Mouse (Mus musculus) hindbrain, embryonic 15.5 days (tissue): ENCODE measurements around the gene Frmd4b. TPM values are rescaled to one million over a fixed set of nuclear protein-coding genes. Genes with fewer than 3 reads are reported as not detected.

Experiments used
- ATAC-seq: fragments of 200-750 bp; cut with Nextera tagmentation; 2 replicates; pipeline ENCODE4 v1.8.0; 2017; ENCODE audit warnings: low read depth, moderate number of reproducible peaks, moderate TSS enrichment; ENCODE audit not compliant: low FRiP score
- H3K27ac ChIP-seq: fragments of 300-500 bp; sonication (generic); replicated peaks from 2 replicates; pipeline ENCODE4 v1.5.1; 2015; ENCODE audit warnings: mild to moderate bottlenecking, inconsistent platforms
- H3K27me3 ChIP-seq: fragments of 300-500 bp; sonication (generic); 2 replicates; pipeline ENCODE4 v1.6.1; 2015; ENCODE audit warnings: control low read depth, inconsistent platforms
- H3K36me3 ChIP-seq: fragments of 300-500 bp; sonication (generic); 2 replicates; pipeline ENCODE4 v1.6.1; 2015; ENCODE audit warnings: control low read depth, inconsistent platforms
- H3K4me1 ChIP-seq: fragments of 300-500 bp; sonication (generic); replicated peaks from 2 replicates; pipeline ENCODE4 v1.6.1; 2015; ENCODE audit warnings: control low read depth, inconsistent platforms
- H3K4me2 ChIP-seq: fragments of 300-500 bp; sonication (generic); 2 replicates; pipeline ENCODE4 v1.6.1; 2015; ENCODE audit warnings: moderate library complexity, mild to moderate bottlenecking, inconsistent platforms
- H3K4me3 ChIP-seq: fragments of 300-500 bp; sonication (generic); 2 replicates; pipeline ENCODE4 v1.5.1; 2015; ENCODE audit warnings: mild to moderate bottlenecking, inconsistent platforms
- H3K9ac ChIP-seq: fragments of 300-500 bp; sonication (generic); 2 replicates; pipeline ENCODE4 v1.6.1; 2015; ENCODE audit warnings: inconsistent platforms
- H3K9me3 ChIP-seq: fragments of 300-500 bp; sonication (generic); 2 replicates; pipeline ENCODE4 v1.6.1; 2016; ENCODE audit warnings: control low read depth, inconsistent platforms
- WGBS: fragments of 180-500 bp; shearing (Covaris S2); methylation state at CpG from one replicate; pipeline ENCODE4 v1.1.7; 2015; 5-methylcytosine and 5-hydroxymethylcytosine counted together
- polyA plus RNA-seq: library from polyadenylated mRNA; unstranded; fragments of >200 nt; fragmentation: Nextera tagmentation; extraction: Ambion mirVana; gene quantifications from 2 replicates; pipeline ENCODE4 v1.2.1, GENCODE M21; 2015

Gene Frmd4b
- polyA plus RNA-seq, 1 experiment from 2014 or later: 22.7 TPM

DNA sequence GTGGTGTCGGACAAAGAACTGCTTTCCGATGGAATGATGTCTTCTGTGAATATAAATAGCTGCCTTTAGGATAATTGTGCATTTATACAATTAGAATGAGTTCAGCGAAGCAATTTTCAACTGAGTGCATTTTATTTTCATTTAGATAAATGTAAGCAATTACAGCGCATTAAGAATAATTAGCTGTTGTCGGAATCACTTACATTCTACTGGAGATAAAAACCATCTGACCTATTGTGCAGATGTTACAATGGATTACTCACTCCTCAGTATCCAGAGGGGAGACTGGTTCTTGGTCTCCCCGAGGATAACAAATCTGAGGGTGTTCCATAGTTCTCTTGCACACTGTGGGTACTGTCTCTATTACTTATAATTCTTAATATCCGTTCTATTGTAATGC, 315.0 kb downstream of the Frmd4b start:
- H3K36me3 ChIP-seq: peaks cover 15% of the 10 kb centered on the region

DNA sequence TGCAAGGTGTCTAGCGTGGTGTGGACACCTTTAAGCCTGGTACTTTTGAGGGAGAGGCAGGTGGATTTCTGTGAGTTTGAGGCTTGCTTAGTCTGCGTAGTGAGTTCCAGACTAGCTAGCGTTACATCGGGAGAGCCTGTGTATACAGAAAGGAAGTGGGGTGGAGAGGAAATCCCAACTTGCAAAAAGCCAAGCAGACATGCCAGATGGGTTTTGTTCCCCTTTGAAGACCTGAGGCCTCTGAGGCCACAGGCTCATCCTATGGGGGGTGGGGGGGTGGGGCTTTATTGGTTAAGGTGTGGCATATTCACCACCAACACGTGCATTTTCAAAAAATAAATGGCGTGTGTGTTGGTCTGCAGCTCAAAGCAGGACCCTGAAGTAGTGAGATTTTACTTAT, 316.7 kb downstream of the Frmd4b start:
- no peak for ATAC-seq
- 93% methylated on average over 6 of the region's 6 CpGs for WGBS

More for the DNA sequence above, 315.0 kb downstream of the Frmd4b start:
- Histone ChIP-seq H3K9me3 (no peaks in the 10 kb centered on the region), H3K4me2 (no peak overlapping the region), H3K27me3 (no peaks in the 10 kb centered on the region), H3K4me3 (no peak overlapping the region), H3K9ac (no peak overlapping the region), H3K27ac (0 out of 2 replicates have a peak overlapping the region, but pooled peaks have one; percentile 8), H3K4me1 (0 out of 2 replicates have a peak, but pooled peaks cover 4% of the 10 kb centered on the region)
- 68% methylated on average over 7 of the region's 7 CpGs for WGBS
- no peak for ATAC-seq

DNA sequence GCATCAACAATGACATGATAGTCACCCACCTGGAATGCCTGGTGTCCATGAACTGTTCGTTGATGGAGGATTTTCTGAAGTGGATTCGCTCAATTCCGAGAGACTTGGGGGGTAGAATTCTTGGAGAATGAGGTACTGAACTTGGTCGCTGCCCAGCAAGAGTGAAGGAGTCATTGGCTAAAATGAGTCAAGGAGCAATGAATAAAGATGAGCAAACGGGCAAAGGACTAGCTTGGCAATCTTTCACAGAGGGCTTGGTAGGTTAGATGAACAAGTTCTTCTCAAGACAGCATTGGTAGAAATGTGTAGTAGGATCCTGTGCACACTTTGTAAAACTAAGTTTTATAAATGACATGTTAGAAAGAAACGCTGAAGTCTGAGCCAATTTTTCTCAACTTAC, 317.2 kb downstream of the Frmd4b start:
- no peak for ATAC-seq
- H3K4me3 ChIP-seq: no peak overlapping the region
- no peaks in the 10 kb centered on the region for H3K9me3 ChIP-seq
- H3K4me2 ChIP-seq: no peak overlapping the region
- H3K27ac ChIP-seq: no peak overlapping the region
- H3K27me3 ChIP-seq: no peaks in the 10 kb centered on the region
- WGBS: 97% methylated on average over 6 of the region's 6 CpGs
- peaks cover 33% of the 10 kb centered on the region for H3K36me3 ChIP-seq
- H3K9ac ChIP-seq: no peak overlapping the region
- 0 out of 2 replicates have a peak, but pooled peaks cover 4% of the 10 kb centered on the region for H3K4me1 ChIP-seq

More for the DNA sequence above, 316.7 kb downstream of the Frmd4b start:
- Histone ChIP-seq H3K4me3 (no peak overlapping the region), H3K4me2 (no peak overlapping the region), H3K9ac (no peak overlapping the region), H3K9me3 (no peaks in the 10 kb centered on the region), H3K27me3 (no peaks in the 10 kb centered on the region), H3K27ac (no peak overlapping the region), H3K36me3 (peaks cover 28% of the 10 kb centered on the region), H3K4me1 (0 out of 2 replicates have a peak, but pooled peaks cover 4% of the 10 kb centered on the region)

GRCm38 (mm10) chr6:97297151-97297550, 320.2 kb downstream of the Frmd4b start:
- no peak overlapping the region for H3K27ac ChIP-seq
- H3K9me3 ChIP-seq: no peaks in the 10 kb centered on the region
- 88% methylated on average over 3 of the region's 3 CpGs for WGBS
- peaks cover 33% of the 10 kb centered on the region for H3K36me3 ChIP-seq
- no peak for ATAC-seq
- H3K4me3 ChIP-seq: no peak overlapping the region
- H3K27me3 ChIP-seq: no peaks in the 10 kb centered on the region
- no peaks in the 10 kb centered on the region for H3K4me1 ChIP-seq
- H3K9ac ChIP-seq: no peak overlapping the region
- H3K4me2 ChIP-seq: no peak overlapping the region

GRCm38 (mm10) chr6:97295866-97296527, 321.3 kb downstream of the Frmd4b start:
- H3K4me2 ChIP-seq: no peak overlapping the region
- peaks cover 33% of the 10 kb centered on the region for H3K36me3 ChIP-seq
- H3K4me3 ChIP-seq: no peak overlapping the region
- H3K9ac ChIP-seq: no peak overlapping the region
- no peaks in the 10 kb centered on the region for H3K4me1 ChIP-seq
- 94% methylated on average over 21 of the region's 21 CpGs for WGBS
- ATAC-seq: no peak
- no peaks in the 10 kb centered on the region for H3K9me3 ChIP-seq
- H3K27ac ChIP-seq: no peak overlapping the region
- no peaks in the 10 kb centered on the region for H3K27me3 ChIP-seq

GRCm38 (mm10) chr6:97295416-97295815, 321.9 kb downstream of the Frmd4b start:
- WGBS: 96% methylated on average over 9 of the region's 9 CpGs
- no peak overlapping the region for H3K4me3 ChIP-seq
- no peaks in the 10 kb centered on the region for H3K4me1 ChIP-seq
- H3K9me3 ChIP-seq: no peaks in the 10 kb centered on the region
- no peak for ATAC-seq
- no peak overlapping the region for H3K27ac ChIP-seq
- H3K27me3 ChIP-seq: no peaks in the 10 kb centered on the region
- H3K4me2 ChIP-seq: no peak overlapping the region
- peaks cover 33% of the 10 kb centered on the region for H3K36me3 ChIP-seq
- no peak overlapping the region for H3K9ac ChIP-seq

GRCm38 (mm10) chr6:97293667-97294569, 323.4 kb downstream of the Frmd4b start:
- Histone ChIP-seq H3K27ac (no peak overlapping the region), H3K4me2 (no peak overlapping the region), H3K27me3 (no peaks in the 10 kb centered on the region), H3K4me3 (no peak overlapping the region), H3K4me1 (no peaks in the 10 kb centered on the region), H3K9ac (no peak overlapping the region), H3K36me3 (peaks cover 33% of the 10 kb centered on the region), H3K9me3 (no peaks in the 10 kb centered on the region)
- WGBS: 93% methylated on average over 12 of the region's 12 CpGs
- ATAC-seq: no peak

DNA sequence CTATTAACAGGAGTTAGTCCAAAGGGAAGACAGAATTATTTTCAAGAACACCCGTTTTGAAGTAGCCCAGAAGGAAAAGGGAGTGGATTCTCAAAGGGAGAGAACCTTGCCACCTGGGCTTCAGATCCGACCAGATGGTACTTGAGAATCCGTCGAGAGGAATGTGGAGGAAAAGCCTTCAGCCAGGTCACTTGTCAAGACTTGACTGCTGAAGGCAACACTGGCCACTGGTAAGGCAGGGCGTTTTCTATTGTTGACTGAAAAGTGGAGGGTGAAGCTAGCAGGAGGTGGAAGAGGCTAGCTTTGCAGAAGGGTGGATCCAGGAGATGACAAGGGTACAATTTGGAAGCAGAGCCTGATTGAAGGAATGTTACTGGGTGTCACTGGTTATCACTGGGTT, 324.4 kb downstream of the Frmd4b start:
- no peak for ATAC-seq
- H3K36me3 ChIP-seq: peaks cover 31% of the 10 kb centered on the region
- no peak overlapping the region for H3K4me3 ChIP-seq
- H3K9ac ChIP-seq: no peak overlapping the region
- H3K4me2 ChIP-seq: no peak overlapping the region
- no peak overlapping the region for H3K27ac ChIP-seq
- H3K9me3 ChIP-seq: no peaks in the 10 kb centered on the region
- H3K4me1 ChIP-seq: no peaks in the 10 kb centered on the region
- no peaks in the 10 kb centered on the region for H3K27me3 ChIP-seq
- WGBS: 87% methylated on average over 5 of the region's 5 CpGs

- WGBS: 98% methylated on average over 3 of the region's 3 CpGs
Measured at GRCm38 (mm10) chr6:97292096-97292495, 325.2 kb downstream of the Frmd4b start.

GRCm38 (mm10) chr6:97291159-97291908, 326.0 kb downstream of the Frmd4b start:
- H3K4me2 ChIP-seq: no peak overlapping the region
- H3K9me3 ChIP-seq: no peaks in the 10 kb centered on the region
- WGBS: 65% methylated on average over 21 of the region's 21 CpGs
- ATAC-seq: no peak
- no peaks in the 10 kb centered on the region for H3K27me3 ChIP-seq
- H3K4me1 ChIP-seq: no peaks in the 10 kb centered on the region
- H3K9ac ChIP-seq: no peak overlapping the region
- no peak overlapping the region for H3K4me3 ChIP-seq
- H3K27ac ChIP-seq: no peak overlapping the region
- peaks cover 15% of the 10 kb centered on the region for H3K36me3 ChIP-seq

More at GRCm38 (mm10) chr6:97292096-97292495, 325.2 kb downstream of the Frmd4b start:
- Histone ChIP-seq H3K9me3 (no peaks in the 10 kb centered on the region), H3K4me2 (no peak overlapping the region), H3K9ac (no peak overlapping the region), H3K4me3 (no peak overlapping the region), H3K4me1 (no peaks in the 10 kb centered on the region), H3K27ac (no peak overlapping the region), H3K27me3 (no peaks in the 10 kb centered on the region), H3K36me3 (peaks cover 23% of the 10 kb centered on the region)
- ATAC-seq: no peak

GRCm38 (mm10) chr6:97290687-97291086, 326.7 kb downstream of the Frmd4b start:
- H3K36me3 ChIP-seq: peaks cover 9% of the 10 kb centered on the region
- WGBS: 57% methylated on average over 3 of the region's 3 CpGs
- H3K4me2 ChIP-seq: no peak overlapping the region
- no peaks in the 10 kb centered on the region for H3K9me3 ChIP-seq
- H3K27me3 ChIP-seq: no peaks in the 10 kb centered on the region
- H3K4me1 ChIP-seq: no peaks in the 10 kb centered on the region
- no peak for ATAC-seq
- H3K9ac ChIP-seq: no peak overlapping the region
- no peak overlapping the region for H3K27ac ChIP-seq
- no peak overlapping the region for H3K4me3 ChIP-seq
